Mouse (Mus musculus): ENCODE measurements around the gene Ptger1. TPM values are rescaled to one million over a fixed set of nuclear protein-coding genes. Genes with fewer than 3 reads are reported as not detected.

Gene Ptger1
- polyA plus RNA-seq, 1 experiment from 2014 or later: 5.6 TPM

DNA sequence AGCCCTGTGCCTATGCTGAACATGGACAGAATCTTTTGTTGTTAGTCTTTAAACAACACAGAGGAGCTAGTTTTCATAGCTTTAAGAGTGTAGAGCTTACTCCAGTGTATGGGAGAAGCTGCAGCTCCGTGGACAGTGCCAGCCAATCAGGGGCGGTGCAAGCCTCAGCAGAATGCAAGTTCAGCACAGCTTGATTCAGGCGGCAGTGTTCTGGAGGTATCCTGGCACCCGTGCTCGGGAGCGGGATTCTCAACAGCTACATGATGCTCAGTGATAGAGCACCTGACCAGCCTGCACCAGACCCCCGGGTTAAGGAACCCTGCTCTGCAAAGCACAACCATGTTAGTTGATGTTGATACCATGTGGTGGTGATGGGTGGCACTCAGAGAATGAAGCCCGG, 5.9 kb upstream of the Ptger1 start:
- no peaks in the 10 kb centered on the region for H3K9me3 ChIP-seq (ENCODE audit: control insufficient read depth, low read length)
- peak overlapping the region; percentile 80 for H3K27ac ChIP-seq (replicated peaks)
- ATAC-seq (ENCODE audit: low FRiP score, low TSS enrichment) (no peak), DNase-seq (ENCODE audit: low spot score) (peak; percentile 18)
- H3K4me3 ChIP-seq (ENCODE audit: low read depth, low read length): 0 out of 2 replicates have a peak overlapping the region, but pooled peaks have one; percentile 21
- H3K4me2 ChIP-seq (replicated peaks; ENCODE audit: low read depth): peak overlapping the region; percentile 43
- 17% methylated on average over 8 of the region's 8 CpGs for WGBS
- H3K4me1 ChIP-seq (replicated peaks; ENCODE audit: control insufficient read depth, insufficient read depth): peaks cover 20% of the 10 kb centered on the region
- TF ChIP-seq CTCF (IDR thresholded peaks at IDR 0.05; ENCODE audit: low read depth): no peak
- no peak for TF ChIP-seq EP300 (optimal IDR thresholded peaks at IDR 0.05)
- H3K36me3 ChIP-seq (ENCODE audit: control insufficient read depth, insufficient read depth, low read length): peaks cover 6% of the 10 kb centered on the region; the same call in 1 of the 2 replicates
- peak overlapping the region; percentile 59 for H3K9ac ChIP-seq (ENCODE audit: low read length)
- no peaks in the 10 kb centered on the region for H3K27me3 ChIP-seq (ENCODE audit: control insufficient read depth, insufficient read depth, low read length)

DNA sequence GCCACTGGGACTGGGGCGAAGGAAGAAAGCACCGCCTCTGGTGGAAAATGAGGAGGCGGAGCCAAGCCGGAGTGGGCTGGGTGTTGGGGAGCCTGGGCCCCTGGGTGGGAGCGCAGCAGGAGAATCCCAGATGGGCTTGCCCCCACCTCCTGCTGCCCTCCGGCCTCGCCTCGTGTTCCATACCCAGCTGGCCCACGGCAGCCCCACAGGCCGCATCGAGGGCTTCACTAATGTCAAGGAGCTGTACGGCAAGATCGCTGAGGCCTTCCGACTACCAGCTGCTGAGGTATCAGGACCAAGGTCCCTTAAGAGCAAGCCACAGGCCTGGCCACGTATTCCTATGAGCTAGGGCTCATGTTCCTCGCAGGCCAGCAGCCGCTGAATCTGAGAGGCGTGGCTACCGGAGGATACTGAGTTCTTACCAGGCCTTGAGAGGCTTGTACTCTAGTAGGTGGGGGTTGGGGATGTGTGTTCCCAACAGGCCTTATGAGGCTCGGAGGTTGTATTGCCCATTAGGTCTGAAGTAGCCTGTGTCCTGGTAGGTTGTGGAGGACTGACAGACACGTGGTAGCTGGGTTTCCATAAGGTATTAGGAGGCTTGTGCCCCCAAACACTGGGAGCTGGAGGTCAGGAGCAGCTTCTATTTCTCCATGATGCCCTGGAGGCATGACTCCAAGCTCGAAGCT, 5.3 kb upstream of the Ptger1 start:
- H3K9ac ChIP-seq (ENCODE audit: low read length): peak overlapping the region; percentile 59
- peak overlapping the region; percentile 21; the same call in 1 of the 2 replicates for H3K4me3 ChIP-seq (ENCODE audit: low read depth, low read length)
- ATAC-seq (ENCODE audit: low FRiP score, low TSS enrichment) (no peak), DNase-seq (ENCODE audit: low spot score) (peak; percentile 39)
- H3K9me3 ChIP-seq (ENCODE audit: control insufficient read depth, low read length): no peaks in the 10 kb centered on the region
- TF ChIP-seq CTCF (IDR thresholded peaks at IDR 0.05; ENCODE audit: low read depth) (no peak), EP300 (optimal IDR thresholded peaks at IDR 0.05) (no peak)
- no peaks in the 10 kb centered on the region for H3K27me3 ChIP-seq (ENCODE audit: control insufficient read depth, insufficient read depth, low read length)
- peak overlapping the region; percentile 80 for H3K27ac ChIP-seq (replicated peaks)
- H3K36me3 ChIP-seq (ENCODE audit: control insufficient read depth, insufficient read depth, low read length): peaks cover 6% of the 10 kb centered on the region; the same call in 1 of the 2 replicates
- H3K4me1 ChIP-seq (replicated peaks; ENCODE audit: control insufficient read depth, insufficient read depth): peaks cover 25% of the 10 kb centered on the region
- 23% methylated on average over 22 of the region's 22 CpGs for WGBS
- H3K4me2 ChIP-seq (replicated peaks; ENCODE audit: low read depth): peak overlapping the region; percentile 43

DNA sequence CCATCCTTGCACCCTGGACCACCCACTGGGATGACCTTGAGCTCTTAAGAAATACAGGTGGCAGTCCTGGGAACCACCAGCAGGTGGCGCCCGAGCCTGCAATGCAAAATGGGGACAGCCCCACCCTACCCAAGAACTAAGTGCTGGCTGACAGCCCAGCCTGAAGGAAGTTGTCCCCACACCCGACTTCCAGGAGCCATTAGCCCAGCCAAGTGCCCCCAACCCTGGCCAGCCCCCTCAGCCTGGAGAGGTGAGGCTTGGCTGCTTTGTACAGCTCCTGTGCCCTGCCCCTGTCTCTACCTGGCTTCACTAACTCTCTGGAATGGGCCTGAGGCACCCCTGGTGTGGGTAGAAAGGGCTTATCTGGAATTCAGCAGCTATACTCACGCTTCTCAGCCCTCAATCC, 4.1 kb upstream of the Ptger1 start:
- ATAC-seq (ENCODE audit: low FRiP score, low TSS enrichment): peak; percentile 58
- peak overlapping the region; percentile 75; the same call in 1 of the 2 replicates for H3K27ac ChIP-seq (replicated peaks)
- H3K4me3 ChIP-seq (ENCODE audit: low read depth, low read length): no peak overlapping the region
- no peaks in the 10 kb centered on the region for H3K27me3 ChIP-seq (ENCODE audit: control insufficient read depth, insufficient read depth, low read length)
- peaks cover 30% of the 10 kb centered on the region for H3K4me1 ChIP-seq (replicated peaks; ENCODE audit: control insufficient read depth, insufficient read depth)
- H3K9me3 ChIP-seq (ENCODE audit: control insufficient read depth, low read length): no peaks in the 10 kb centered on the region
- peaks cover 6% of the 10 kb centered on the region; the same call in 1 of the 2 replicates for H3K36me3 ChIP-seq (ENCODE audit: control insufficient read depth, insufficient read depth, low read length)
- 2% methylated on average over 4 of the region's 4 CpGs for WGBS
- peak; percentile 93 for DNase-seq (ENCODE audit: low spot score)
- H3K9ac ChIP-seq (ENCODE audit: low read length): peak overlapping the region; percentile 45; the same call in 1 of the 2 replicates
- TF ChIP-seq EP300 (optimal IDR thresholded peaks at IDR 0.05): no peak
- peak; percentile 98 for TF ChIP-seq CTCF (IDR thresholded peaks at IDR 0.05; ENCODE audit: low read depth)
- peak overlapping the region; percentile 43 for H3K4me2 ChIP-seq (replicated peaks; ENCODE audit: low read depth)

DNA sequence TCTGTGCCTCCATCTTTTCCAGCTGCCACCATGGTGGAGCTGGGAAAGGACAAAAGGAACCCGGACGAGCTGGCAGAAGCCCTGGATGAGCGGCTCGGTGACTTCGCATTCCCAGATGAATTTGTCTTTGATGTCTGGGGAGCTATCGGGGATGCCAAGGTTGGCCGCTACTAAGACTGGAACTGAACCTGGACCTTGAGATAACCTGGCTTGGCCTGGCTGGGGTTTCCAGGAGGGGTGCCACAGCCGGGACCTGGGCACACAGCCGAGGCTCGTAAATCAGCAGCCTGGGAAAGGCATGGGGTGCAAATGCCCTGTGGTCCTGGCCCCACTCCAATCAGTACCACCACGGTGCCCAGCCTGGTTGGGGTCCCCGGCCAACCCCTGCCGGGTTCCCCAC, 2.4 kb upstream of the Ptger1 start:
- H3K4me2 ChIP-seq (replicated peaks; ENCODE audit: low read depth): no peak overlapping the region
- ATAC-seq (ENCODE audit: low FRiP score, low TSS enrichment) (no peak), DNase-seq (ENCODE audit: low spot score) (peak; percentile 13)
- H3K9ac ChIP-seq (ENCODE audit: low read length): no peak overlapping the region
- no peaks in the 10 kb centered on the region for H3K27me3 ChIP-seq (ENCODE audit: control insufficient read depth, insufficient read depth, low read length)
- peak overlapping the region; percentile 76 for H3K27ac ChIP-seq (replicated peaks)
- 86% methylated on average over 13 of the region's 13 CpGs for WGBS
- no peak overlapping the region for H3K4me3 ChIP-seq (ENCODE audit: low read depth, low read length)
- TF ChIP-seq EP300 (optimal IDR thresholded peaks at IDR 0.05) (no peak), CTCF (IDR thresholded peaks at IDR 0.05; ENCODE audit: low read depth) (no peak)
- H3K4me1 ChIP-seq (replicated peaks; ENCODE audit: control insufficient read depth, insufficient read depth): peaks cover 40% of the 10 kb centered on the region
- H3K9me3 ChIP-seq (ENCODE audit: control insufficient read depth, low read length): no peaks in the 10 kb centered on the region
- H3K36me3 ChIP-seq (ENCODE audit: control insufficient read depth, insufficient read depth, low read length): peaks cover 4% of the 10 kb centered on the region; the same call in 1 of the 2 replicates

DNA sequence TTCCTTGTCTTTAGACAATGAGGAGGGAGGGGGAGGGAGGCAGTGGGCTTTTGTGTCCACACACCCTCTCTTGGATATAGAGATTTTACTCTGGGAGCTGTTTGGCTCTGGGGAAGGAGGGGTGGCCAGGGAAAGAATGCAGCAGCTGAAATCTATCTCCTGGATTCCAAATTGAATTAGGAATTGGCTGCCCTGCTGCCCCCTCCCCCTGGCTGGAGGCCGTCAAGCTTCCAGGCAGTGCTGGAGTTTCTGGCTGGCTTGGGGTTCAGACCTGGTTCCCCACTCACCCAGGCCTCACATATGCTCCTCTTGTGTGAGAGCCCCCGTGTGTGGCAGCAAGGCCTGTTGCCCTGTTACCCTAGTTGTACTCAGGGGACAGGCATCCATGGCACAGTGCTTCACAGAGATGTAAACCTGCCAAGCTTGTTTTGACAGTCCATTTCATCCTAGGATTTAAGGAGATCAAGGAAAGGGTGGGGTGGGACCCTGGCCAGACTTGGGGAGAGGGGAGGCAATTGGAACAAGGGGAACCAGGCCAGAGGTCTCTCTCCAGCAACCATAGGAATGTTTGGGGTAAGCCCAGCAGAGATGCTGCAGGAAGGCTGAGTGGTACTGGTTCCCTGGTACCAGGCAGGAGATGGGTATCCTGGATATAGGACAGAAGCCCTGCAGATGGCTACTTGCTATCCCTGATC, 1.4 kb upstream of the Ptger1 start:
- no peak for TF ChIP-seq CTCF (IDR thresholded peaks at IDR 0.05; ENCODE audit: low read depth)
- peak; percentile 55 for TF ChIP-seq EP300 (optimal IDR thresholded peaks at IDR 0.05)
- H3K4me3 ChIP-seq (ENCODE audit: low read depth, low read length): no peak overlapping the region
- H3K27me3 ChIP-seq (ENCODE audit: control insufficient read depth, insufficient read depth, low read length): no peaks in the 10 kb centered on the region
- 26% methylated on average over 2 of the region's 2 CpGs for WGBS
- H3K4me2 ChIP-seq (replicated peaks; ENCODE audit: low read depth): no peak overlapping the region
- no peak overlapping the region for H3K9ac ChIP-seq (ENCODE audit: low read length)
- peak overlapping the region; percentile 76 for H3K27ac ChIP-seq (replicated peaks)
- DNase-seq (ENCODE audit: low spot score) (peak; percentile 20), ATAC-seq (ENCODE audit: low FRiP score, low TSS enrichment) (no peak)
- peaks cover 40% of the 10 kb centered on the region for H3K4me1 ChIP-seq (replicated peaks; ENCODE audit: control insufficient read depth, insufficient read depth)
- H3K9me3 ChIP-seq (ENCODE audit: control insufficient read depth, low read length): no peaks in the 10 kb centered on the region
- H3K36me3 ChIP-seq (ENCODE audit: control insufficient read depth, insufficient read depth, low read length): peaks cover 8% of the 10 kb centered on the region

All from stomach, postnatal 0 days (tissue).